Mouse (Mus musculus) heart, embryonic 14.5 days (tissue): ENCODE measurements at regions not wholly inside any gene's neighbourhood (a gene's known extent, or its start where the extent isn't known, plus 50 kb on each side); places are given as distances from the start of the nearest gene placed in this dataset. TPM values are rescaled to one million over a fixed set of nuclear protein-coding genes. Genes with fewer than 3 reads are reported as not detected.
A peak's percentile ranks its signal among the peaks of the same experiment; 100 is the strongest.

Source experiments
- ATAC-seq: fragments of 200-750 bp; cut with Nextera tagmentation; 2 replicates; pipeline ENCODE4 v1.8.0; 2017; ENCODE audit warnings: low read depth, moderate TSS enrichment; ENCODE audit not compliant: insufficient number of reproducible peaks, insufficient read depth, low FRiP score
- H3K27ac ChIP-seq, 2 experiments: fragments of 200-500 bp in 1 of 2; fragments of 300-500 bp in 1 of 2; sonication (generic) in 1 of 2; replicated peaks in 1 of 2; 2 replicates each; pipeline ENCODE4 v1.5.1; 2012 to 2014; ENCODE audit warnings: low read depth in 2 of 2, low read length in 2 of 2, control low read depth in 1 of 2, mild to moderate bottlenecking in 1 of 2, mixed read lengths in 1 of 2; ENCODE audit not compliant: control insufficient read depth in 1 of 2, insufficient read depth in 1 of 2
- H3K27me3 ChIP-seq: fragments of 300-500 bp; sonication (generic); 2 replicates; pipeline ENCODE4 v1.6.1; 2014; ENCODE audit warnings: mild to moderate bottlenecking, low read length, control low read depth; ENCODE audit not compliant: control insufficient read depth, insufficient read depth
- H3K36me3 ChIP-seq: fragments of 300-500 bp; sonication (generic); 2 replicates; pipeline ENCODE4 v1.6.1; 2014; ENCODE audit warnings: mild to moderate bottlenecking, control low read depth, low read length, mixed read lengths; ENCODE audit not compliant: control insufficient read depth, insufficient read depth
- H3K4me1 ChIP-seq, 2 experiments: fragments of 200-500 bp in 1 of 2; fragments of 300-500 bp in 1 of 2; sonication (generic) in 1 of 2; 2 replicates each; pipeline ENCODE4 v1.6.1; 2012 to 2014; ENCODE audit warnings: low read length in 2 of 2, control low read depth in 1 of 2, mixed read lengths in 1 of 2; ENCODE audit not compliant: control insufficient read depth in 2 of 2, insufficient read depth in 2 of 2
- H3K4me2 ChIP-seq: fragments of 300-500 bp; sonication (generic); 2 replicates; pipeline ENCODE4 v1.6.1; 2014; ENCODE audit warnings: mild to moderate bottlenecking, low read length
- H3K4me3 ChIP-seq, 2 experiments: fragments of 200-500 bp in 1 of 2; fragments of 300-500 bp in 1 of 2; sonication (generic) in 1 of 2; 2 replicates each; pipeline ENCODE4 v1.5.1; 2012 to 2014; ENCODE audit warnings: low read length in 2 of 2, mild to moderate bottlenecking in 2 of 2, control low read depth in 1 of 2, low read depth in 1 of 2, moderate library complexity in 1 of 2; ENCODE audit not compliant: control insufficient read depth in 1 of 2, insufficient read depth in 1 of 2
- H3K9ac ChIP-seq: fragments of 300-500 bp; sonication (generic); 2 replicates; pipeline ENCODE4 v1.6.1; 2014; ENCODE audit warnings: mild to moderate bottlenecking, low read length
- H3K9me3 ChIP-seq: fragments of 300-500 bp; sonication (generic); 2 replicates; pipeline ENCODE4 v1.6.1; 2016; ENCODE audit warnings: low read length, control low read depth; ENCODE audit not compliant: control insufficient read depth
- WGBS: fragments of 180-500 bp; shearing (Covaris S2); extraction: QIAGEN DNeasy Blood & Tissue Kit; methylation state at CpG from one replicate; pipeline ENCODE4 v1.1.7; 2014; 5-methylcytosine and 5-hydroxymethylcytosine counted together
- microRNA-seq: library from miRNA; unstranded; fragments of <30 nt; microRNA quantifications from one replicate; pipeline ENCODE4, GENCODE M21; 2016

- H3K27ac ChIP-seq, result no peak overlapping the region
- no peak overlapping the region for H3K4me2 ChIP-seq
- no peaks in the 10 kb centered on the region for H3K36me3 ChIP-seq
- H3K9ac ChIP-seq, result no peak overlapping the region
- WGBS, result 43% methylated on average over 1 of the region's 1 CpGs
- no peak for ATAC-seq
- H3K4me3 ChIP-seq, result no peak overlapping the region
- no peaks in the 10 kb centered on the region for H3K4me1 ChIP-seq
- H3K9me3 ChIP-seq, result no peaks in the 10 kb centered on the region
- H3K27me3 ChIP-seq, result no peaks in the 10 kb centered on the region
Observed at GRCm38 (mm10) chr12:37050596-37050995, 57.7 kb upstream of the Meox2 start.

GRCm38 (mm10) chr12:37057411-37057810, 50.9 kb upstream of the Meox2 start:
- H3K27ac ChIP-seq, result no peak overlapping the region
- no peak overlapping the region for H3K4me2 ChIP-seq
- H3K27me3 ChIP-seq, result no peaks in the 10 kb centered on the region
- H3K36me3 ChIP-seq, result no peaks in the 10 kb centered on the region
- 58% methylated on average over 3 of the region's 3 CpGs for WGBS
- no peaks in the 10 kb centered on the region for H3K4me1 ChIP-seq
- no peak overlapping the region for H3K4me3 ChIP-seq
- H3K9ac ChIP-seq, result no peak overlapping the region
- ATAC-seq, result no peak
- no peaks in the 10 kb centered on the region for H3K9me3 ChIP-seq

Small RNA genes in the stretch of these regions (microRNA-seq; reads per million reads assigned to microRNA genes)
- not detected for gene Gm44326
- 79.4 reads per million, percentile 49 among the genes with 10 or more reads in this experiment for gene Mir5099
